Mouse (Mus musculus) limb, embryonic 14.5 days (tissue): ENCODE data around the gene Rab4b. TPM values are rescaled to one million over a fixed set of nuclear protein-coding genes. Genes with fewer than 3 reads are reported as not detected.

Experiments
- ATAC-seq: fragments of 200-750 bp; cut with Nextera tagmentation; 2 replicates; pipeline ENCODE4 v1.8.0; 2017; ENCODE audit warnings: low read depth, moderate number of reproducible peaks, moderate TSS enrichment; ENCODE audit not compliant: low FRiP score
- DNase-seq: peaks from one replicate; pipeline ENCODE4 v3.0.0-alpha.2; 2015; ENCODE audit warnings: low spot score
- H3K27ac ChIP-seq: fragments of 300-500 bp; sonication (generic); replicated peaks from 2 replicates; pipeline ENCODE4 v1.5.1; 2014; ENCODE audit warnings: low read depth, mild to moderate bottlenecking, low read length, moderate library complexity, mixed read lengths
- H3K27me3 ChIP-seq: fragments of 300-500 bp; sonication (generic); 2 replicates; pipeline ENCODE4 v1.6.1; 2014; ENCODE audit warnings: low read length, mixed read lengths; ENCODE audit not compliant: control insufficient read depth, insufficient read depth
- H3K36me3 ChIP-seq: fragments of 300-500 bp; sonication (generic); 2 replicates; pipeline ENCODE4 v1.6.1; 2014; ENCODE audit warnings: mild to moderate bottlenecking, low read length, moderate library complexity, mixed read lengths; ENCODE audit not compliant: control insufficient read depth, insufficient read depth
- H3K4me1 ChIP-seq: fragments of 300-500 bp; sonication (generic); 2 replicates; pipeline ENCODE4 v1.6.1; 2014; ENCODE audit warnings: antibody characterized with exemption, low read length, mixed read lengths; ENCODE audit not compliant: control insufficient read depth, insufficient read depth
- H3K4me2 ChIP-seq: fragments of 300-500 bp; sonication (generic); replicated peaks from 2 replicates; pipeline ENCODE4 v1.6.1; 2014; ENCODE audit warnings: low read depth, mild to moderate bottlenecking, low read length, moderate library complexity; ENCODE audit not compliant: severe bottlenecking
- H3K4me3 ChIP-seq: fragments of 300-500 bp; sonication (generic); replicated peaks from 2 replicates; pipeline ENCODE4 v1.5.1; 2014; ENCODE audit warnings: low read length
- H3K9ac ChIP-seq: fragments of 300-500 bp; sonication (generic); 2 replicates; pipeline ENCODE4 v1.6.1; 2014; ENCODE audit warnings: mild to moderate bottlenecking, low read depth, low read length, moderate library complexity; ENCODE audit not compliant: severe bottlenecking
- H3K9me3 ChIP-seq: fragments of 300-500 bp; sonication (generic); 2 replicates; pipeline ENCODE4 v1.6.1; 2016; ENCODE audit warnings: low read length; ENCODE audit not compliant: control insufficient read depth
- POLR2A ChIP-seq: fragments of 200-500 bp; IDR thresholded peaks from 2 replicates; pipeline ENCODE4 v1.8.0; 2012; ENCODE audit warnings: inconsistent platforms, mild to moderate bottlenecking, moderate library complexity, borderline replicate concordance; ENCODE audit not compliant: insufficient read depth, insufficient read length; ENCODE audit errors: extremely low read depth
- WGBS: fragments of 180-500 bp; shearing (Covaris S2); extraction: QIAGEN DNeasy Blood & Tissue Kit; methylation state at CpG from one replicate; pipeline ENCODE4 v1.1.7; 2014; 5-methylcytosine and 5-hydroxymethylcytosine counted together
- polyA plus RNA-seq, 2 experiments: library from polyadenylated mRNA; depleted of rRNA in 1 of 2; stranded (reverse) in 1 of 2; unstranded in 1 of 2; fragments of >200 nt; fragmentation: Nextera tagmentation in 1 of 2; extraction: Ambion mirVana in 1 of 2; gene quantifications; 2 replicates each; pipeline versions ENCODE4 v1.2.1 to v1.2.3; 2012 to 2014

Gene Rab4b
- polyA plus RNA-seq, 2 experiments: 61.5 to 78.3 TPM

GRCm38 (mm10) chr7:27184964-27185363, 6.3 kb upstream of the Rab4b start:
- H3K9ac ChIP-seq: no peak overlapping the region
- H3K4me1 ChIP-seq: peaks cover under 1% of the 10 kb centered on the region; the same call in 1 of the 2 replicates
- no peak overlapping the region for H3K4me2 ChIP-seq
- H3K27ac ChIP-seq: no peak overlapping the region
- H3K36me3 ChIP-seq: peaks cover 63% of the 10 kb centered on the region
- no peaks in the 10 kb centered on the region for H3K9me3 ChIP-seq
- no peak for ATAC-seq
- WGBS: 66% methylated on average over 3 of the region's 3 CpGs
- DNase-seq: no peak
- no peak for TF ChIP-seq POLR2A
- H3K4me3 ChIP-seq: no peak overlapping the region
- H3K27me3 ChIP-seq: no peaks in the 10 kb centered on the region

- Histone ChIP-seq H3K9ac (no peak overlapping the region), H3K36me3 (peaks cover 38% of the 10 kb centered on the region), H3K9me3 (no peaks in the 10 kb centered on the region), H3K4me1 (peaks cover 14% of the 10 kb centered on the region), H3K27me3 (no peaks in the 10 kb centered on the region), H3K4me2 (no peak overlapping the region), H3K27ac (no peak overlapping the region), H3K4me3 (no peak overlapping the region)
- DNase-seq (no peak), ATAC-seq (no peak)
- 85% methylated on average over 1 of the region's 1 CpGs for WGBS
- TF ChIP-seq POLR2A: no peak
Measured at GRCm38 (mm10) chr7:27182498-27182897, 3.8 kb upstream of the Rab4b start.

- Histone ChIP-seq H3K4me2 (peak within 1 kb of the TSS; percentile 56), H3K27me3 (no peaks in the 10 kb centered on the region), H3K27ac (peak within 1 kb of the TSS; percentile 90), H3K9me3 (no peaks in the 10 kb centered on the region), H3K9ac (peak within 1 kb of the TSS; percentile 52), H3K36me3 (peaks cover 25% of the 10 kb centered on the region), H3K4me3 (peak within 1 kb of the TSS; percentile 63), H3K4me1 (peaks cover 14% of the 10 kb centered on the region)
- 58% methylated on average over 14 of the region's 14 CpGs for WGBS
- ATAC-seq: no peak
- TF ChIP-seq POLR2A: no peak
- peak; percentile 26 for DNase-seq
Measured at GRCm38 (mm10) chr7:27180837-27181695, 2.4 kb upstream of the Rab4b start, which contains the start of the genes Gm21983 and Mia. TSS of gene Gm21983 (minus strand) at chr7:27181086. TSS of gene Mia (minus strand) at chr7:27181157.

GRCm38 (mm10) chr7:27180036-27180435, 1.3 kb upstream of the Rab4b start:
- peaks cover 14% of the 10 kb centered on the region for H3K4me1 ChIP-seq
- H3K9ac ChIP-seq: peak overlapping the region; percentile 52

GRCm38 (mm10) chr7:27179217-27179918, 672 bp upstream of the Rab4b start:
- Histone ChIP-seq H3K4me3 (peak overlapping the region; percentile 63), H3K9ac (peak overlapping the region; percentile 52), H3K27me3 (no peaks in the 10 kb centered on the region), H3K36me3 (peaks cover 12% of the 10 kb centered on the region), H3K4me1 (peaks cover 14% of the 10 kb centered on the region), H3K4me2 (peak overlapping the region; percentile 56), H3K9me3 (no peaks in the 10 kb centered on the region), H3K27ac (peak overlapping the region; percentile 90)
- TF ChIP-seq POLR2A: no peak
- DNase-seq: no peak
- no peak for ATAC-seq
- 42% methylated on average over 16 of the region's 16 CpGs for WGBS

More at GRCm38 (mm10) chr7:27180036-27180435, 1.3 kb upstream of the Rab4b start:
- H3K27me3 ChIP-seq: no peaks in the 10 kb centered on the region
- H3K4me2 ChIP-seq: peak overlapping the region; percentile 56
- H3K9me3 ChIP-seq: no peaks in the 10 kb centered on the region
- H3K27ac ChIP-seq: peak overlapping the region; percentile 90
- whole genome bisulfite sequencing: 56% methylated on average over 5 of the region's 5 CpGs
- H3K4me3 ChIP-seq: peak overlapping the region; percentile 63
- H3K36me3 ChIP-seq: peaks cover 18% of the 10 kb centered on the region
- no peak for TF ChIP-seq POLR2A
- ATAC-seq (no peak), DNase-seq (peak; percentile 57)
